Mouse (Mus musculus) MEL (cell line): ENCODE results near the gene Smap2. TPM values are rescaled to one million over a fixed set of nuclear protein-coding genes. Genes with fewer than 3 reads are reported as not detected.

ENCODE experiments used
- DNase-seq: peaks from one replicate; pipeline ENCODE4 v3.0.0; 2011; ENCODE audit warnings: low read depth, low spot score
- H3K27ac ChIP-seq: 2 replicates; pipeline ENCODE4 v1.5.1; 2012; ENCODE audit warnings: low read depth, mild to moderate bottlenecking, control low read depth, low read length, moderate library complexity; ENCODE audit not compliant: control insufficient read depth
- H3K27me3 ChIP-seq, 2 experiments: fragments of 150-350 bp in 1 of 2; sonication (generic) in 1 of 2; 2 replicates each; pipeline ENCODE4 v1.6.1; 2012; ENCODE audit warnings: low read length in 2 of 2, mild to moderate bottlenecking in 2 of 2, improper control_type of control experiment in 1 of 2, moderate library complexity in 1 of 2; ENCODE audit not compliant: insufficient read depth in 2 of 2, control insufficient read depth in 1 of 2
- H3K36me3 ChIP-seq, 2 experiments: 2 replicates each; pipeline ENCODE4 v1.6.1; 2012 to 2014; ENCODE audit warnings: low read length in 2 of 2, improper control_type of control experiment in 1 of 2, inconsistent platforms in 1 of 2, mild to moderate bottlenecking in 1 of 2; ENCODE audit not compliant: insufficient read depth in 2 of 2, control insufficient read depth in 1 of 2
- H3K4me1 ChIP-seq, 2 experiments: fragments of 150-350 bp in 1 of 2; sonication (generic) in 1 of 2; 2 replicates each; pipeline ENCODE4 v1.6.1; 2012; ENCODE audit warnings: low read length in 2 of 2, improper control_type of control experiment in 1 of 2, mild to moderate bottlenecking in 1 of 2; ENCODE audit not compliant: insufficient read depth in 2 of 2, control insufficient read depth in 1 of 2
- H3K4me3 ChIP-seq, 2 experiments: fragments of 150-350 bp in 1 of 2; sonication (generic) in 1 of 2; 2 replicates each; pipeline ENCODE4 v1.5.1; 2012; ENCODE audit warnings: low read depth in 2 of 2, low read length in 2 of 2, mild to moderate bottlenecking in 2 of 2, moderate library complexity in 2 of 2, control low read depth in 1 of 2, improper control_type of control experiment in 1 of 2; ENCODE audit not compliant: control insufficient read depth in 1 of 2, insufficient read depth in 1 of 2
- H3K79me2 ChIP-seq: 2 replicates; pipeline ENCODE4 v1.6.1; 2012; ENCODE audit warnings: mild to moderate bottlenecking, low read length, moderate library complexity; ENCODE audit not compliant: control insufficient read depth, poor library complexity, insufficient read depth
- H3K9ac ChIP-seq: 2 replicates; pipeline ENCODE4 v1.6.1; 2012; ENCODE audit warnings: low read depth, mild to moderate bottlenecking, control low read depth, low read length, moderate library complexity; ENCODE audit not compliant: control insufficient read depth, poor library complexity, severe bottlenecking
- H3K9me3 ChIP-seq: fragments of 150-350 bp; sonication (generic); replicated peaks from 2 replicates; pipeline ENCODE4 v1.6.1; 2012; ENCODE audit warnings: mild to moderate bottlenecking, low read length, improper control_type of control experiment, moderate library complexity; ENCODE audit not compliant: insufficient read depth
- BHLHE40 ChIP-seq: IDR thresholded peaks from 2 replicates; pipeline ENCODE4 v1.6.1; 2012; ENCODE audit warnings: low read depth, mild to moderate bottlenecking, inconsistent platforms, low read length, improper control_type of control experiment, borderline replicate concordance
- CHD1 ChIP-seq: IDR thresholded peaks from 2 replicates; pipeline ENCODE4 v1.6.1; 2012; ENCODE audit warnings: low read depth, mild to moderate bottlenecking, inconsistent platforms, low read length, improper control_type of control experiment
- CHD2 ChIP-seq: IDR thresholded peaks from 2 replicates; pipeline ENCODE4 v1.6.1; 2011; ENCODE audit warnings: low read length, improper control_type of control experiment
- CTCF ChIP-seq, 3 experiments: IDR thresholded peaks in 2 of 3; conservative IDR thresholded peaks in 1 of 3; 2 replicates each; pipeline ENCODE4 v1.5.1; 2011 to 2012; ENCODE audit warnings: low read length in 3 of 3, low read depth in 2 of 3, mild to moderate bottlenecking in 2 of 3, improper control_type of control experiment in 1 of 3, inconsistent platforms in 1 of 3, mixed read lengths in 1 of 3, moderate library complexity in 1 of 3; ENCODE audit not compliant: control insufficient read depth in 1 of 3, insufficient read depth in 1 of 3, poor library complexity in 1 of 3, severe bottlenecking in 1 of 3
- E2F4 ChIP-seq: IDR thresholded peaks from 2 replicates; pipeline ENCODE4 v1.6.1; 2011; ENCODE audit warnings: low read depth, low read length, improper control_type of control experiment, borderline replicate concordance
- ELF1 ChIP-seq: IDR thresholded peaks from 2 replicates; pipeline ENCODE4 v1.6.1; 2014; ENCODE audit warnings: low read depth, mild to moderate bottlenecking, inconsistent platforms, low read length, improper control_type of control experiment, moderate library complexity
- EP300 ChIP-seq, 2 experiments: IDR thresholded peaks; 2 replicates each; pipeline ENCODE4 v1.6.1; 2011; ENCODE audit warnings: improper control_type of control experiment in 2 of 2, low read length in 2 of 2, low read depth in 1 of 2, mild to moderate bottlenecking in 1 of 2
- ETS1 ChIP-seq: IDR thresholded peaks from 2 replicates; pipeline ENCODE4 v1.6.1; 2012; ENCODE audit warnings: low read depth, mild to moderate bottlenecking, inconsistent platforms, low read length, improper control_type of control experiment, moderate library complexity
- GABPA ChIP-seq: IDR thresholded peaks from 2 replicates; pipeline ENCODE4 v1.6.1; 2012; ENCODE audit warnings: low read depth, mild to moderate bottlenecking, inconsistent platforms, low read length, improper control_type of control experiment, moderate library complexity
- GATA1 ChIP-seq: IDR thresholded peaks from 2 replicates; pipeline ENCODE4 v1.6.1; 2011; ENCODE audit warnings: low read depth, low read length, improper control_type of control experiment
- HCFC1 ChIP-seq: IDR thresholded peaks from 2 replicates; pipeline ENCODE4 v1.6.1; 2012; ENCODE audit warnings: low read depth, mild to moderate bottlenecking, inconsistent platforms, low read length, improper control_type of control experiment, moderate library complexity
- JUND ChIP-seq: IDR thresholded peaks from 2 replicates; pipeline ENCODE4 v1.6.1; 2011; ENCODE audit warnings: low read depth, mild to moderate bottlenecking, improper control_type of control experiment, low read length
- KAT2A ChIP-seq: conservative IDR thresholded peaks from 2 replicates; pipeline ENCODE4 v1.6.1; 2012; ENCODE audit warnings: low read depth, low read length, improper control_type of control experiment, inconsistent platforms
- MAFK ChIP-seq: IDR thresholded peaks from 2 replicates; pipeline ENCODE4 v1.6.1; 2011; ENCODE audit warnings: low read depth, mild to moderate bottlenecking, low read length, improper control_type of control experiment, borderline replicate concordance
- MAX ChIP-seq: IDR thresholded peaks from 2 replicates; pipeline ENCODE4 v1.6.1; 2011; ENCODE audit warnings: low read length, improper control_type of control experiment
- MAZ ChIP-seq: IDR thresholded peaks from 2 replicates; pipeline ENCODE4 v1.6.1; 2012; ENCODE audit warnings: low read depth, mild to moderate bottlenecking, inconsistent platforms, low read length, improper control_type of control experiment
- MEF2A ChIP-seq: IDR thresholded peaks from 2 replicates; pipeline ENCODE4 v1.6.1; 2014; ENCODE audit warnings: low read depth, mild to moderate bottlenecking, inconsistent platforms, low read length, improper control_type of control experiment; ENCODE audit not compliant: poor library complexity, insufficient replicate concordance, severe bottlenecking; ENCODE audit errors: extremely low read depth
- MXI1 ChIP-seq: IDR thresholded peaks from 2 replicates; pipeline ENCODE4 v1.6.1; 2011; ENCODE audit warnings: mild to moderate bottlenecking, low read depth, low read length, improper control_type of control experiment
- MYB ChIP-seq: IDR thresholded peaks from 2 replicates; pipeline ENCODE4 v1.6.1; 2011; ENCODE audit warnings: mild to moderate bottlenecking, low read depth, low read length, improper control_type of control experiment
- NELFE ChIP-seq: IDR thresholded peaks from 2 replicates; pipeline ENCODE4 v1.6.1; 2011; ENCODE audit warnings: low read depth, low read length, improper control_type of control experiment
- NRF1 ChIP-seq: IDR thresholded peaks from 2 replicates; pipeline ENCODE4 v1.6.1; 2014; ENCODE audit warnings: low read depth, mild to moderate bottlenecking, inconsistent platforms, low read length, improper control_type of control experiment, moderate library complexity; ENCODE audit not compliant: poor library complexity, insufficient read depth, severe bottlenecking
- POLR2A ChIP-seq, 2 experiments: IDR thresholded peaks; 2 replicates each; pipeline ENCODE4 v1.6.1; 2011 to 2012; ENCODE audit warnings: low read length in 2 of 2, mild to moderate bottlenecking in 2 of 2, control low read depth in 1 of 2, improper control_type of control experiment in 1 of 2, low read depth in 1 of 2, moderate library complexity in 1 of 2; ENCODE audit not compliant: control insufficient read depth in 1 of 2, insufficient read depth in 1 of 2, poor library complexity in 1 of 2
- POLR2AphosphoS2 ChIP-seq: IDR thresholded peaks from 2 replicates; pipeline ENCODE4 v1.6.1; 2011; ENCODE audit warnings: low read length, improper control_type of control experiment
- POLR2AphosphoS5 ChIP-seq: IDR thresholded peaks from 2 replicates; pipeline ENCODE4 v1.6.1; 2012; ENCODE audit warnings: low read depth, borderline replicate concordance, mild to moderate bottlenecking, inconsistent platforms, low read length, moderate library complexity, mixed read lengths
- RAD21 ChIP-seq: IDR thresholded peaks from 2 replicates; pipeline ENCODE4 v1.6.1; 2011; ENCODE audit warnings: mild to moderate bottlenecking, low read depth, low read length, improper control_type of control experiment
- RCOR1 ChIP-seq: IDR thresholded peaks from 2 replicates; pipeline ENCODE4 v1.6.1; 2012; ENCODE audit warnings: low read depth, mild to moderate bottlenecking, inconsistent platforms, low read length, improper control_type of control experiment
- SIN3A ChIP-seq: IDR thresholded peaks from 2 replicates; pipeline ENCODE4 v1.6.1; 2012; ENCODE audit warnings: low read length, improper control_type of control experiment, inconsistent platforms
- SMC3 ChIP-seq: IDR thresholded peaks from 2 replicates; pipeline ENCODE4 v1.6.1; 2011; ENCODE audit warnings: low read depth, low read length, improper control_type of control experiment
- TAL1 ChIP-seq: IDR thresholded peaks from 2 replicates; pipeline ENCODE4 v1.6.1; 2012; ENCODE audit warnings: mild to moderate bottlenecking, inconsistent platforms, low read length, moderate library complexity, mixed read lengths
- TBP ChIP-seq: IDR thresholded peaks from 2 replicates; pipeline ENCODE4 v1.8.0; 2011; ENCODE audit warnings: low read depth, low read length, improper control_type of control experiment
- TCF12 ChIP-seq: IDR thresholded peaks from 2 replicates; pipeline ENCODE4 v1.6.1; 2014; ENCODE audit warnings: low read depth, mild to moderate bottlenecking, inconsistent platforms, low read length, improper control_type of control experiment, moderate library complexity
- UBTF ChIP-seq: IDR thresholded peaks from 2 replicates; pipeline ENCODE4 v1.6.1; 2012; ENCODE audit warnings: low read depth, mild to moderate bottlenecking, inconsistent platforms, low read length, improper control_type of control experiment, moderate library complexity, borderline replicate concordance; ENCODE audit not compliant: insufficient read depth
- USF1 ChIP-seq: IDR thresholded peaks from 2 replicates; pipeline ENCODE4 v1.6.1; 2014; ENCODE audit warnings: low read depth, mild to moderate bottlenecking, inconsistent platforms, low read length, improper control_type of control experiment, moderate library complexity
- USF2 ChIP-seq, 2 experiments: IDR thresholded peaks; 2 replicates each; pipeline ENCODE4 v1.6.1; 2011 to 2012; ENCODE audit warnings: improper control_type of control experiment in 2 of 2, low read length in 2 of 2, borderline replicate concordance in 1 of 2, inconsistent platforms in 1 of 2, low read depth in 1 of 2, mild to moderate bottlenecking in 1 of 2; ENCODE audit not compliant: insufficient read depth in 1 of 2
- ZC3H11A ChIP-seq: IDR thresholded peaks from 2 replicates; pipeline ENCODE4 v1.6.1; 2012; ENCODE audit warnings: low read depth, mild to moderate bottlenecking, inconsistent platforms, low read length, improper control_type of control experiment
- ZKSCAN1 ChIP-seq: IDR thresholded peaks from 2 replicates; pipeline ENCODE4 v1.6.1; 2012; ENCODE audit warnings: low read depth, mild to moderate bottlenecking, inconsistent platforms, low read length, improper control_type of control experiment, moderate library complexity
- ZMIZ1 ChIP-seq: IDR thresholded peaks from 2 replicates; pipeline ENCODE4 v1.6.1; 2012; ENCODE audit warnings: low read depth, mild to moderate bottlenecking, inconsistent platforms, low read length, improper control_type of control experiment, moderate library complexity
- ZNF384 ChIP-seq: IDR thresholded peaks from 2 replicates; pipeline ENCODE4 v1.6.1; 2012; ENCODE audit warnings: low read depth, mild to moderate bottlenecking, inconsistent platforms, low read length, improper control_type of control experiment
- polyA plus RNA-seq, 2 experiments: library from polyadenylated mRNA; stranded (reverse) in 1 of 2; unstranded in 1 of 2; fragments of >175 nt in 1 of 2; fragments of >200 nt in 1 of 2; gene quantifications; 2 replicates each; pipeline versions ENCODE4 v1.2.1 to v1.2.4; 2012; ENCODE audit warnings: low replicate concordance in 2 of 2, low read depth in 1 of 2; ENCODE audit not compliant: insufficient read length in 2 of 2, insufficient read depth in 1 of 2, missing spikeins in 1 of 2
- total RNA-seq: library from RNA; depleted of rRNA; stranded (reverse); fragments of 300-350 nt; gene quantifications from 2 replicates; pipeline ENCODE4 v1.2.3, GENCODE M21; 2012

Smap2 gene
- total and polyA plus RNA-seq, 3 experiments: 36.5 to 118 (median 83.5) TPM

DNA sequence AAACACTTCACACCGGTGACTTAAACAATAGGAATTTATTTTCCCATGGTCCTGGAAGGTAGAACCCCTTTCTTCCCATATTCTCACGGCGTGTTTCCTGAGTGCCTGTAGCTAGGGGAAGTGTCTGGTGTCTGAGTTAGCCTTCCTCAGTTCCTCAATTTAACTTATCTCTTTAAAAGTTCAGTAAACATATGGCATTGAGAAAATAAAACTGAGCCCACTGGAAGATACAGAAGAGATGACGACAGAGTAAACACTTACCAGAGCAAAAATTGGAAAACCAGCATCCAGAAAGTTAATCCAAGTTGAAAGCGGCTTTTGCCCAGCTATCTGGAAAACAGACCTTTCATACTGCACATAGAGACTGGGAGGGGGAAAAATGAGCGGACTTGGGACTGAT lies 64.9 kb downstream of the Smap2 start:
- Histone ChIP-seq H3K36me3 (peaks cover 0 to 7% of the 10 kb centered on the region in 2 experiments; a peak in 2 of 4 replicates), H3K27ac (peak overlapping the region; percentile 96), H3K4me3 (peak overlapping the region; percentile 85 to 89), H3K4me1 (peaks cover 4 to 15% of the 10 kb centered on the region in 2 experiments), H3K9me3 (no peaks in the 10 kb centered on the region), H3K27me3 (no peaks in the 10 kb centered on the region), H3K79me2 (no peaks in the 10 kb centered on the region; the same call in 1 of the 2 replicates), H3K9ac (peak overlapping the region; percentile 81)
- DNase-seq: peak; percentile 86
- TF ChIP-seq RAD21: no peak
- TF ChIP-seq USF1: no peak
- TF ChIP-seq CHD1: no peak
- TF ChIP-seq TAL1: peak; percentile 79
- no peak for TF ChIP-seq POLR2A (IDR thresholded peaks at IDR 0.05; ENCODE audit: control insufficient read depth in 1 of 2, insufficient read depth in 1 of 2, low read depth in 1 of 2, low read length in 2 of 2, poor library complexity in 1 of 2)
- TF ChIP-seq CTCF (IDR thresholded peaks at IDR 0.05 in 2 of 3, conservative IDR thresholded peaks at IDR 0.05 in 1 of 3; ENCODE audit: control insufficient read depth in 1 of 3, insufficient read depth in 1 of 3, low read depth in 2 of 3, low read length in 3 of 3, poor library complexity in 1 of 3, severe bottlenecking in 1 of 3): no peak
- TF ChIP-seq MEF2A: no peak
- no peak; the same call in 1 of the 2 replicates for TF ChIP-seq ZNF384
- no peak for TF ChIP-seq E2F4
- no peak for TF ChIP-seq KAT2A
- TF ChIP-seq MYB: no peak
- TF ChIP-seq EP300 (IDR thresholded peaks at IDR 0.05; ENCODE audit: low read depth in 1 of 2, low read length in 2 of 2): peak; percentile 88 to 92
- TF ChIP-seq RCOR1: 0 out of 2 replicates have a peak, but pooled peaks have one; percentile 49
- TF ChIP-seq UBTF: no peak
- TF ChIP-seq POLR2AphosphoS2: no peak
- TF ChIP-seq TBP: no peak
- TF ChIP-seq MAFK: no peak
- peak; percentile 1; the same call in 1 of the 2 replicates for TF ChIP-seq MAX
- TF ChIP-seq POLR2AphosphoS5: no peak
- TF ChIP-seq ETS1: peak; percentile 99
- no peak for TF ChIP-seq ZMIZ1
- no peak for TF ChIP-seq NELFE
- no peak for TF ChIP-seq MAZ
- no peak for TF ChIP-seq JUND
- TF ChIP-seq CHD2: no peak; the same call in 1 of the 2 replicates
- peak; percentile 84 for TF ChIP-seq GATA1
- no peak for TF ChIP-seq ELF1
- no peak for TF ChIP-seq SMC3
- TF ChIP-seq HCFC1: no peak
- 0 out of 2 replicates have a peak, but pooled peaks have one; percentile 17 for TF ChIP-seq BHLHE40
- TF ChIP-seq ZKSCAN1: no peak
- TF ChIP-seq NRF1: no peak
- no peak for TF ChIP-seq ZC3H11A
- peak; percentile 67; the same call in 1 of the 2 replicates for TF ChIP-seq MXI1
- TF ChIP-seq GABPA: no peak
- no peak for TF ChIP-seq USF2 (IDR thresholded peaks at IDR 0.05; ENCODE audit: borderline replicate concordance in 1 of 2, insufficient read depth in 1 of 2, low read depth in 1 of 2, low read length in 2 of 2)
- peak; percentile 89 for TF ChIP-seq SIN3A
- peak; percentile 81 for TF ChIP-seq TCF12
